Mouse (Mus musculus): ENCODE measurements around the gene Riox1. TPM values are rescaled to one million over a fixed set of nuclear protein-coding genes. Genes with fewer than 3 reads are reported as not detected.
"Not testable (repeated sequence)": the region's sequence is repeated elsewhere in the genome, so short reads cannot be mapped to it uniquely, and the experiment has no call there.

The Riox1 gene
- polyA plus RNA-seq, 1 experiment = 2.4 TPM

DNA sequence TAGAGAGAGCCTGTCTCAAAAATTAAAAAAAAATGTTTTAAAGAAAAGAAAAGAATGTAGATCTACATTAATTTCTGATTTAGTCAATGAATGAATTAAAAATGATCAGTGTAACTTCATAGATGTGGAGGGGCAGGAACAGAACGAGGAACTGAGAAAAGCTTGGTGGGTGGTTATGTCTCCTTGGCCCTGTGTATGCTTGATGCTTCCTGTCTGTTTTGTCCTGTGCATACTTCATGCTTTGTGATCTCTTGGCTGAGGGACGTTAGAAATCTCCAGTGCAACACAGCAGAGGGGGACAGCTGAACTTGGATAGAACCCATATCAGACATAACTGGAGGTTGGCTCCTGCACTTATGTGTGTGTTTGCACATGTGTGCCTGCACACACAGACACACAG, 46.8 kb downstream of the Riox1 start:
- Histone ChIP-seq H3K4me3 (ENCODE audit: control insufficient read depth, low read depth, low read length) (no peak overlapping the region), H3K36me3 (ENCODE audit: control insufficient read depth, insufficient read depth, low read length) (no peaks in the 10 kb centered on the region), H3K4me1 (ENCODE audit: control insufficient read depth, insufficient read depth, low read length) (no peaks in the 10 kb centered on the region), H3K27ac (ENCODE audit: control insufficient read depth, insufficient read depth, low read depth, low read length) (no peak overlapping the region), H3K27me3 (ENCODE audit: control insufficient read depth, insufficient read depth, low read length) (no peaks in the 10 kb centered on the region)
- TF ChIP-seq CTCF (IDR thresholded peaks at IDR 0.05; ENCODE audit: control insufficient read depth, insufficient read depth, insufficient replicate concordance, low read depth, low read length) (no peak), POLR2A (IDR thresholded peaks at IDR 0.05; ENCODE audit: control insufficient read depth, low read depth, low read length) (no peak)

DNA sequence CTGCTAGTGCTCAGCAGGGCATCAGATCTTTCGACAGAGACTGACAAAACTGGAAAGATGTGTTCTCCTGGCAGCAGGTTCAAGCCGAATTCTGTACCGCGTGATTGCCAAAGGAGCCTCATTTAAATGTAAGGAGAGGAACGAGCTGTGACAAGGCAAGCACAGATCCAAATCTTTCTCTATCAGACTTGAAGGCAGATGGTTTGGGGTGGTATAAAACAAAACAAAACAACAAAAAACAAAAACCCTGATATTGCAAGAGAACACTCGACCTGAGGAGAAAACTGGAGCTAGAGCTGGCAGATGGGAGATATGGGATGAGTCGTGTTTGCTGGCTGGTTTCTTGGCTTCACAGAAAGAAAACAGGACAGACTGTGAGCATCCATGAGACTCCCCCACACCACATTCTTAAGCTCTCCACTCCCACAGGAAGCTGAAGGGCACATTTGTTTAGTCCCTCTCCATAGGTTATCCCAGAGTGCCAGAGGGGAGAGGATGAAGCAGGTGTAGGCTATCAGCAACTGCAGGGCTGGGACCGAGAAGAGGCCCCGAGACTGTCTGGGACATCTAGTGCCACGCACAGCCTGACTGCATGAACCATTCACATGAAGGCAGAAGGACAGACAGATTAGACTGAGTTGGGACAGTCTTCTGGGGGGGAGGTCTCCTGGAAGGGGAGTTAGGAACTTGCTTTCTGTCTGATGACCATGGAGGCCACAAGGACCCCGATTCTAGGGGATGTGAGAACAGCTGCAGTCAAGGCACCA, 48.1 kb downstream of the Riox1 start:
- H3K4me1 ChIP-seq (ENCODE audit: control insufficient read depth, insufficient read depth, low read length) = no peaks in the 10 kb centered on the region
- H3K4me3 ChIP-seq (ENCODE audit: control insufficient read depth, low read depth, low read length) = no peak overlapping the region
- no peaks in the 10 kb centered on the region for H3K36me3 ChIP-seq (ENCODE audit: control insufficient read depth, insufficient read depth, low read length)
- no peaks in the 10 kb centered on the region for H3K27me3 ChIP-seq (ENCODE audit: control insufficient read depth, insufficient read depth, low read length)
- TF ChIP-seq CTCF (IDR thresholded peaks at IDR 0.05; ENCODE audit: control insufficient read depth, insufficient read depth, insufficient replicate concordance, low read depth, low read length) (no peak), POLR2A (IDR thresholded peaks at IDR 0.05; ENCODE audit: control insufficient read depth, low read depth, low read length) (no peak)
- H3K27ac ChIP-seq (ENCODE audit: control insufficient read depth, insufficient read depth, low read depth, low read length) = no peak overlapping the region

DNA sequence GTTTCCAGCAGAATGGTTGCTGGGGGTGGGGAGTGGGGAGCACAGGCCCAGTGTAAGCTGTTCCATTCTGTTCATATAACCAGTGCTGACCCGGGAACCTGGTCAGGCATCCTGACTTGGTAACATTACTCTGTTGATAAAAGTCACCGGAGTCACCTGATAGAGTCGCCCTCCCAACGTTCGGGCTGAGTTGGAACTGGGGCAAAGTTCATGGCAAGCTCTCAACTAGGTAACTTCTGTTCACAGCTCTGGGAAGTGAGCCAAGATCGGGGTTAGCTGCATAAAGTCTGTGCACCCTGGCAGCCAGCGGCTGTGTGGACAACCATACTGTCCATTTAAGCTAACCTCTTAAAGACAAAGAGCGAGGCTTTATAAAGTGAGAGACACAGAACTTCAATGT, 48.8 kb downstream of the Riox1 start:
- not testable (repeated sequence) for H3K27me3 ChIP-seq (ENCODE audit: control insufficient read depth, insufficient read depth, low read length); H3K4me3 ChIP-seq (ENCODE audit: control insufficient read depth, low read depth, low read length); H3K27ac ChIP-seq (ENCODE audit: control insufficient read depth, insufficient read depth, low read depth, low read length); H3K4me1 ChIP-seq (ENCODE audit: control insufficient read depth, insufficient read depth, low read length); H3K36me3 ChIP-seq (ENCODE audit: control insufficient read depth, insufficient read depth, low read length)

GRCm38 (mm10) chr12:84000418-84000817, 50.0 kb downstream of the Riox1 start:
- H3K27me3 ChIP-seq (ENCODE audit: control insufficient read depth, insufficient read depth, low read length) = no peaks in the 10 kb centered on the region
- H3K36me3 ChIP-seq (ENCODE audit: control insufficient read depth, insufficient read depth, low read length) = no peaks in the 10 kb centered on the region
- TF ChIP-seq CTCF (IDR thresholded peaks at IDR 0.05; ENCODE audit: control insufficient read depth, insufficient read depth, insufficient replicate concordance, low read depth, low read length) = no peak
- no peak for TF ChIP-seq POLR2A (IDR thresholded peaks at IDR 0.05; ENCODE audit: control insufficient read depth, low read depth, low read length)
- no peak overlapping the region for H3K4me3 ChIP-seq (ENCODE audit: control insufficient read depth, low read depth, low read length)
- no peak overlapping the region for H3K27ac ChIP-seq (ENCODE audit: control insufficient read depth, insufficient read depth, low read depth, low read length)
- H3K4me1 ChIP-seq (ENCODE audit: control insufficient read depth, insufficient read depth, low read length) = no peaks in the 10 kb centered on the region

Other genes with a start within 250 kb of the Riox1 start
- 7.6 and 9.9 TPM in 2 replicates for gene Papln, start 187.0 kb upstream of the Riox1 start, polyA plus RNA-seq (2012; rRNA removed)
- 24.5 and 25.8 TPM in 2 replicates for gene Numb, start 28.7 kb upstream of the Riox1 start, polyA plus RNA-seq (2012; rRNA removed)
- gene Heatr4, start 34.2 kb downstream of the Riox1 start, polyA plus RNA-seq (2012; rRNA removed) = 33.7 and 40.7 TPM in 2 replicates
- 0.94 and 1.6 TPM in 2 replicates for gene Acot2, start 37.3 kb downstream of the Riox1 start, polyA plus RNA-seq (2012; rRNA removed)
- 0.73 and 1.8 TPM in 2 replicates for gene Acot1, start 58.9 kb downstream of the Riox1 start, polyA plus RNA-seq (2012; rRNA removed)
- gene Acot4, start 87.8 kb downstream of the Riox1 start, polyA plus RNA-seq (2012; rRNA removed) = 0.02 and 0.11 TPM in 2 replicates
- not detected in 2 replicates for gene Gm49366, start 88.3 kb downstream of the Riox1 start, polyA plus RNA-seq (2012; rRNA removed)
- not detected in 2 replicates for gene Acot3, start 101.5 kb downstream of the Riox1 start, polyA plus RNA-seq (2012; rRNA removed)
- gene Acot5, start 118.7 kb downstream of the Riox1 start, polyA plus RNA-seq (2012; rRNA removed) = not detected in 2 replicates
- gene Acot6, start 150.0 kb downstream of the Riox1 start, polyA plus RNA-seq (2012; rRNA removed) = 0.41 and 0.47 TPM in 2 replicates
- 6.5 and 8.2 TPM in 2 replicates for gene Dnal1, start 163.8 kb downstream of the Riox1 start, polyA plus RNA-seq (2012; rRNA removed)
- 20.5 and 23.3 TPM in 2 replicates for gene Pnma1, start 197.9 kb downstream of the Riox1 start, polyA plus RNA-seq (2012; rRNA removed)

All from testis, adult 2 months (tissue).